Mouse (Mus musculus) 3T3-L1 (cell line): ENCODE measurements around the gene Iqcn.
A peak's percentile ranks its signal among the peaks of the same experiment; 100 is the strongest.

Experiments
- DNase-seq: peaks from one replicate; pipeline ENCODE4 v3.0.0-alpha.2; 2015; ENCODE audit warnings: low read depth, low spot score

The Iqcn gene

GRCm38 (mm10) chr8:70703287-70703686 lies at the start of gene Iqcn:
Iqcn (plus strand) TSS chr8:70703457.
- DNase-seq = no peak

- DNase-seq = no peak
These were observed 49.1 kb upstream of the Iqcn start for GRCm38 (mm10) chr8:70654121-70654520.

GRCm38 (mm10) chr8:70655469-70655868 lies 47.8 kb upstream of the Iqcn start:
- no peak for DNase-seq

GRCm38 (mm10) chr8:70656193-70656790 lies 47.0 kb upstream of the Iqcn start:
- no peak for DNase-seq

- no peak for DNase-seq
These were observed 46.0 kb upstream of the Iqcn start for GRCm38 (mm10) chr8:70657214-70657613.

GRCm38 (mm10) chr8:70657739-70658138 lies 45.5 kb upstream of the Iqcn start:
- DNase-seq = no peak

GRCm38 (mm10) chr8:70658897-70659603 lies 44.2 kb upstream of the Iqcn start:
- peak; percentile 52 for DNase-seq

GRCm38 (mm10) chr8:70659604-70660272 lies 43.5 kb upstream of the Iqcn start:
- peak; percentile 91 for DNase-seq

GRCm38 (mm10) chr8:70660273-70660725 lies 43.0 kb upstream of the Iqcn start, which contains the start of gene Pgpep1:
Pgpep1 (minus strand) TSS chr8:70660388.
- no peak for DNase-seq

GRCm38 (mm10) chr8:70663691-70664090 lies 39.6 kb upstream of the Iqcn start:
- DNase-seq = peak; percentile 53

- DNase-seq = no peak
These were observed 38.6 kb upstream of the Iqcn start for GRCm38 (mm10) chr8:70664631-70665030.

- no peak for DNase-seq
These were observed 37.7 kb upstream of the Iqcn start for GRCm38 (mm10) chr8:70665599-70665998.

- no peak for DNase-seq
These were observed 36.2 kb upstream of the Iqcn start for GRCm38 (mm10) chr8:70667071-70667470.

- DNase-seq = peak; percentile 58
These were observed 31.5 kb upstream of the Iqcn start for GRCm38 (mm10) chr8:70671615-70672324.

- DNase-seq = peak; percentile 60
These were observed 30.8 kb upstream of the Iqcn start for GRCm38 (mm10) chr8:70672325-70673078.

- DNase-seq = peak; percentile 100
These were observed 30.0 kb upstream of the Iqcn start, which contains the start of gene Lsm4 for GRCm38 (mm10) chr8:70673079-70673856. Lsm4 (plus strand) TSS chr8:70673248.

- peak; percentile 31 for DNase-seq
These were observed 29.1 kb upstream of the Iqcn start for GRCm38 (mm10) chr8:70674109-70674508.

GRCm38 (mm10) chr8:70674716-70675115 lies 28.5 kb upstream of the Iqcn start:
- no peak for DNase-seq

GRCm38 (mm10) chr8:70675336-70675735 lies 27.9 kb upstream of the Iqcn start:
- DNase-seq = no peak

GRCm38 (mm10) chr8:70677451-70678080 lies 25.7 kb upstream of the Iqcn start:
- no peak for DNase-seq
